Mouse (Mus musculus) ES-E14 (cell line): ENCODE measurements at regions not wholly inside any gene's neighbourhood (a gene's known extent, or its start where the extent isn't known, plus 50 kb on each side); places are given as distances from the start of the nearest gene placed in this dataset.

Experiments
- DNase-seq: peaks from one replicate; pipeline ENCODE4 v3.0.0-alpha.2; 2013; ENCODE audit warnings: low read depth, low spot score
- H3K27ac ChIP-seq: 2 replicates; pipeline ENCODE4 v1.5.1; 2012; ENCODE audit warnings: low read depth, mild to moderate bottlenecking, low read length, moderate library complexity, mixed read lengths; ENCODE audit not compliant: poor library complexity, insufficient read depth, severe bottlenecking
- H3K36me3 ChIP-seq: 2 replicates; pipeline ENCODE4 v1.6.1; 2012; ENCODE audit warnings: mild to moderate bottlenecking, low read length, moderate library complexity, mixed read lengths; ENCODE audit not compliant: control insufficient read depth, poor library complexity, insufficient read depth, severe bottlenecking
- H3K4me1 ChIP-seq, 2 experiments: fragments of 150-350 bp in 1 of 2; sonication (generic) in 1 of 2; 2 replicates each; pipeline ENCODE4 v1.6.1; 2012; ENCODE audit warnings: low read length in 2 of 2, mild to moderate bottlenecking in 1 of 2, mixed read lengths in 1 of 2; ENCODE audit not compliant: control insufficient read depth in 2 of 2, insufficient read depth in 2 of 2, poor library complexity in 1 of 2
- H3K4me3 ChIP-seq, 2 experiments: fragments of 150-350 bp in 1 of 2; sonication (generic) in 1 of 2; 2 replicates each; pipeline ENCODE4 v1.5.1; 2012; ENCODE audit warnings: low read length in 2 of 2, low read depth in 1 of 2, mild to moderate bottlenecking in 1 of 2, mixed read lengths in 1 of 2; ENCODE audit not compliant: insufficient read depth in 1 of 2, poor library complexity in 1 of 2, severe bottlenecking in 1 of 2
- H3K9ac ChIP-seq: 2 replicates; pipeline ENCODE4 v1.6.1; 2012; ENCODE audit warnings: low read depth, mild to moderate bottlenecking, low read length, mixed read lengths; ENCODE audit not compliant: poor library complexity, insufficient read depth, severe bottlenecking
- H3K9me3 ChIP-seq: fragments of 150-350 bp; sonication (generic); 2 replicates; pipeline ENCODE4 v1.6.1; 2012; ENCODE audit warnings: low read depth, mild to moderate bottlenecking, low read length; ENCODE audit not compliant: control insufficient read depth, insufficient read depth
- CHD2 ChIP-seq: IDR thresholded peaks from 2 replicates; pipeline ENCODE4 v1.6.1; 2014; ENCODE audit warnings: mild to moderate bottlenecking, low read depth, low read length, inconsistent platforms
- HCFC1 ChIP-seq: IDR thresholded peaks from 2 replicates; pipeline ENCODE4 v1.6.1; 2012; ENCODE audit warnings: low read length, inconsistent platforms, borderline replicate concordance; ENCODE audit not compliant: insufficient read depth
- MAFK ChIP-seq: IDR thresholded peaks from 2 replicates; pipeline ENCODE4 v1.6.1; 2014; ENCODE audit warnings: mild to moderate bottlenecking, low read depth, low read length, inconsistent platforms; ENCODE audit not compliant: insufficient read depth
- ZC3H11A ChIP-seq: IDR thresholded peaks from 2 replicates; pipeline ENCODE4 v1.6.1; 2012; ENCODE audit warnings: low read depth, mild to moderate bottlenecking, inconsistent platforms, low read length, borderline replicate concordance
- ZNF384 ChIP-seq: IDR thresholded peaks from 2 replicates; pipeline ENCODE4 v1.6.1; 2012; ENCODE audit warnings: low read depth, low read length, inconsistent platforms
- in situ Hi-C, 2 experiments: fragments of 600-800 bp; cut with MboI; formaldehyde crosslinking; loops; one replicate each; pipeline ENCODE4 v1.15.1; 2025; ENCODE audit warnings: low sequenced_read_pairs in 2 of 2, inconsistent platforms in 1 of 2; ENCODE audit not compliant: unreplicated experiment in 2 of 2

GRCm38 (mm10) chr2:100977202-100977601 lies 647.3 kb upstream of the Rag2 start:
- Histone ChIP-seq H3K36me3 (no peaks in the 10 kb centered on the region), H3K27ac (no peak overlapping the region), H3K4me1 (no peaks in the 10 kb centered on the region), H3K4me3 (no peak overlapping the region), H3K9me3 (no peaks in the 10 kb centered on the region), H3K9ac (no peak overlapping the region)
- in situ Hi-C loops = no loop called here
- no peak for DNase-seq
- TF ChIP-seq ZNF384 (no peak), HCFC1 (no peak), CHD2 (no peak), ZC3H11A (no peak), MAFK (no peak)

- no peak overlapping the region for H3K9ac ChIP-seq
- H3K4me1 ChIP-seq = no peaks in the 10 kb centered on the region
- TF ChIP-seq CHD2 (no peak), ZNF384 (no peak), HCFC1 (no peak), ZC3H11A (no peak), MAFK (no peak)
- no peaks in the 10 kb centered on the region for H3K36me3 ChIP-seq
- H3K4me3 ChIP-seq = no peak overlapping the region
- DNase-seq = no peak
- in situ Hi-C loops = no loop called here
- H3K9me3 ChIP-seq = no peaks in the 10 kb centered on the region
- no peak overlapping the region for H3K27ac ChIP-seq
These were observed 642.2 kb upstream of the Rag2 start for GRCm38 (mm10) chr2:100982362-100982761.

- Histone ChIP-seq H3K9ac (no peak overlapping the region), H3K4me1 (no peaks in the 10 kb centered on the region), H3K27ac (no peak overlapping the region), H3K9me3 (no peaks in the 10 kb centered on the region), H3K4me3 (no peak overlapping the region), H3K36me3 (no peaks in the 10 kb centered on the region)
- in situ Hi-C loops = no loop called here
- DNase-seq = no peak
- no peak for TF ChIP-seq ZC3H11A
These were observed 609.2 kb upstream of the Rag2 start for GRCm38 (mm10) chr2:101015353-101015752.

GRCm38 (mm10) chr2:101019384-101019783 lies 605.1 kb upstream of the Rag2 start:
- Histone ChIP-seq H3K36me3 (no peaks in the 10 kb centered on the region), H3K4me3 (no peak overlapping the region), H3K9ac (no peak overlapping the region), H3K27ac (no peak overlapping the region), H3K4me1 (no peaks in the 10 kb centered on the region), H3K9me3 (no peaks in the 10 kb centered on the region)
- TF ChIP-seq ZNF384 (no peak), ZC3H11A (no peak), CHD2 (no peak), HCFC1 (no peak), MAFK (no peak)
- no peak for DNase-seq
- in situ Hi-C loops = no loop called here

- no peaks in the 10 kb centered on the region for H3K4me1 ChIP-seq
- TF ChIP-seq HCFC1 = no peak
- TF ChIP-seq MAFK = no peak
- TF ChIP-seq ZC3H11A = no peak
- TF ChIP-seq ZNF384 = no peak
- no peak for TF ChIP-seq CHD2
- H3K36me3 ChIP-seq = no peaks in the 10 kb centered on the region
- no peak overlapping the region for H3K27ac ChIP-seq
- no peak overlapping the region for H3K9ac ChIP-seq
- H3K9me3 ChIP-seq = no peaks in the 10 kb centered on the region
- no peak for DNase-seq
- H3K4me3 ChIP-seq = no peak overlapping the region
- in situ Hi-C loops = no loop called here
These were observed 603.0 kb upstream of the Rag2 start for GRCm38 (mm10) chr2:101021515-101021914.
